8 mouse cellular contexts compared by ENCODE assay signal in genomic region chr11:24081687-24082384, GRCm38 (mm10). TPM values are rescaled to one million over a fixed set of nuclear protein-coding genes. Genes with fewer than 3 reads are reported as not detected.
DNase-seq lines count a peak whose midpoint lies in the region; ATAC-seq and TF ChIP-seq lines count a peak whose summit lies in the region.

No protein-coding gene starts in this region.

- DNase-seq in gastrocnemius, postnatal 14 days, result peak; percentile 31
- DNase-seq in gastrocnemius, postnatal 25 days, result no peak
- DNase-seq in G1E (ENCODE audit: low spot score), result no peak
- DNase-seq in embryonic facial prominence, embryonic 14.5 days (ENCODE audit: low spot score), result peak; percentile 78
- DNase-seq in liver, embryonic 13.5 days, result peak; percentile 46
- DNase-seq in spleen, adult 18-20 months, result peak; percentile 48 to 55
- DNase-seq in layer of hippocampus, adult 9-10 months (ENCODE audit: low spot score), result no peak

- peak overlapping the region; percentile 98 for H3K27ac ChIP-seq in embryonic facial prominence, embryonic 14.5 days (replicated peaks; ENCODE audit: low read depth, low read length)
- H3K27ac ChIP-seq in hindbrain, embryonic 12.5 days, result peak overlapping the region; percentile 98
- H3K27ac ChIP-seq in liver, embryonic 13.5 days, result peak overlapping the region; percentile 92

- no peak for ATAC-seq in G1E (ENCODE audit: extremely low read depth, insufficient number of reproducible peaks, low FRiP score, poor library complexity, severe bottlenecking)
- peak; percentile 8; the same call in 1 of the 2 replicates for ATAC-seq in embryonic facial prominence, embryonic 14.5 days (ENCODE audit: low read depth)
- peak; percentile 16; the same call in 1 of the 2 replicates for ATAC-seq in hindbrain, embryonic 12.5 days (ENCODE audit: low FRiP score)
- ATAC-seq in liver, embryonic 13.5 days (ENCODE audit: low read depth), result peak; percentile 21; the same call in 1 of the 2 replicates

- H3K9me3 ChIP-seq in G1E (replicated peaks), result no peaks in the 10 kb centered on the region
- no peaks in the 10 kb centered on the region for H3K9me3 ChIP-seq in embryonic facial prominence, embryonic 14.5 days (ENCODE audit: control insufficient read depth, low read length)
- no peaks in the 10 kb centered on the region for H3K9me3 ChIP-seq in hindbrain, embryonic 12.5 days (replicated peaks)
- H3K9me3 ChIP-seq in liver, embryonic 13.5 days (replicated peaks), result no peaks in the 10 kb centered on the region

- H3K4me3 ChIP-seq in G1E (ENCODE audit: low read depth, low read length), result peak overlapping the region; percentile 76
- H3K4me3 ChIP-seq in embryonic facial prominence, embryonic 14.5 days (ENCODE audit: low read depth, low read length), result peak overlapping the region; percentile 82
- peak overlapping the region; percentile 67 for H3K4me3 ChIP-seq in hindbrain, embryonic 12.5 days
- H3K4me3 ChIP-seq in liver, embryonic 13.5 days (replicated peaks), result peak overlapping the region; percentile 85

- peak overlapping the region; percentile 97 for H3K4me2 ChIP-seq in embryonic facial prominence, embryonic 14.5 days (ENCODE audit: low read depth, low read length)
- peak overlapping the region; percentile 90 for H3K4me2 ChIP-seq in hindbrain, embryonic 12.5 days (replicated peaks)
- H3K4me2 ChIP-seq in liver, embryonic 13.5 days, result peak overlapping the region; percentile 98

- H3K4me1 ChIP-seq in G1E (ENCODE audit: insufficient read depth, low read depth, low read length), result peaks cover 37% of the 10 kb centered on the region
- peaks cover 22% of the 10 kb centered on the region for H3K4me1 ChIP-seq in embryonic facial prominence, embryonic 14.5 days (ENCODE audit: control insufficient read depth, insufficient read depth, low read length)
- H3K4me1 ChIP-seq in hindbrain, embryonic 12.5 days, result peaks cover 34% of the 10 kb centered on the region
- peaks cover 67% of the 10 kb centered on the region for H3K4me1 ChIP-seq in liver, embryonic 13.5 days (replicated peaks)

- H3K9ac ChIP-seq in embryonic facial prominence, embryonic 14.5 days (ENCODE audit: low read depth, low read length), result peak overlapping the region; percentile 95
- H3K9ac ChIP-seq in hindbrain, embryonic 12.5 days, result peak overlapping the region; percentile 97
- peak overlapping the region; percentile 90 for H3K9ac ChIP-seq in liver, embryonic 13.5 days

- intact Hi-C loops in gastrocnemius, postnatal 14 days (cut with DNase I; ENCODE audit: low total_unique reads), result no loop called here

- 0% methylated on average over 43 of the region's 43 CpGs for WGBS in embryonic facial prominence, embryonic 14.5 days
- under 1% methylated on average over 43 of the region's 43 CpGs for WGBS in hindbrain, embryonic 12.5 days
- WGBS in liver, embryonic 13.5 days (ENCODE audit: insufficient replicate concordance), result under 1% methylated on average over 43 of the region's 43 CpGs

- no peaks in the 10 kb centered on the region; the same call in 1 of the 2 replicates for H3K27me3 ChIP-seq in G1E (ENCODE audit: insufficient read depth, low read length)
- no peaks in the 10 kb centered on the region for H3K27me3 ChIP-seq in embryonic facial prominence, embryonic 14.5 days (replicated peaks; ENCODE audit: control insufficient read depth, insufficient read depth, low read length)
- no peaks in the 10 kb centered on the region for H3K27me3 ChIP-seq in hindbrain, embryonic 12.5 days
- H3K27me3 ChIP-seq in liver, embryonic 13.5 days, result no peaks in the 10 kb centered on the region

- no peak for TF ChIP-seq CTCF in G1E (IDR thresholded peaks at IDR 0.05; ENCODE audit: low read depth, low read length)

- peaks cover 46% of the 10 kb centered on the region for H3K36me3 ChIP-seq in G1E (replicated peaks)
- H3K36me3 ChIP-seq in embryonic facial prominence, embryonic 14.5 days (ENCODE audit: control insufficient read depth, insufficient read depth, low read length), result peaks cover 18% of the 10 kb centered on the region
- peaks cover 16% of the 10 kb centered on the region for H3K36me3 ChIP-seq in hindbrain, embryonic 12.5 days
- H3K36me3 ChIP-seq in liver, embryonic 13.5 days, result peaks cover 25% of the 10 kb centered on the region

RNA-seq across cellular contexts. Expression of gene Bcl11a, which starts 4.0 kb away (rescaled TPM):
- total RNA-seq in gastrocnemius, postnatal 14 days (2021), result under 1 TPM; 0.04 to 0.18 TPM
- total RNA-seq in gastrocnemius, postnatal 25 days (2021), result under 1 TPM in 1 of 2 experiments, not detected in 1; 0.05 TPM
- total RNA-seq in G1E (2014; fragmentation: Nextera tagmentation), result 93.2 and 102 TPM in 2 replicates
- total RNA-seq in G1E (2017), result 20.6 and 25.4 TPM in 2 replicates
- polyA plus RNA-seq in G1E (2012), result 53.5 and 54.9 TPM in 2 replicates
- polyA plus RNA-seq in embryonic facial prominence, embryonic 14.5 days (2014; fragmentation: Nextera tagmentation; extraction: Ambion mirVana), result 26.4 and 30.1 TPM in 2 replicates
- polyA plus RNA-seq in hindbrain, embryonic 12.5 days (2016; fragmentation: Nextera tagmentation; extraction: Ambion mirVana), result 89.1 and 94.8 TPM in 2 replicates
- 37.9 and 45.0 TPM in 2 replicates for polyA plus RNA-seq in liver, embryonic 13.5 days (2015; fragmentation: Nextera tagmentation; extraction: Ambion mirVana)

RNA-seq across cellular contexts. Expression of gene A830031A19Rik, which starts 7.0 kb away (rescaled TPM):
- total RNA-seq in gastrocnemius, postnatal 14 days (2021), result not detected
- not detected for total RNA-seq in gastrocnemius, postnatal 25 days (2021)
- total RNA-seq in G1E (2014; fragmentation: Nextera tagmentation) (not detected in 2 replicates), G1E (2017) (0.16 TPM in 1 of 2 replicates, not detected in the other)
- not detected in 2 replicates for polyA plus RNA-seq in G1E (2012)
- polyA plus RNA-seq in embryonic facial prominence, embryonic 14.5 days (2014; fragmentation: Nextera tagmentation; extraction: Ambion mirVana), result not detected in 2 replicates
- not detected in 2 replicates for polyA plus RNA-seq in hindbrain, embryonic 12.5 days (2016; fragmentation: Nextera tagmentation; extraction: Ambion mirVana)
- not detected in 2 replicates for polyA plus RNA-seq in liver, embryonic 13.5 days (2015; fragmentation: Nextera tagmentation; extraction: Ambion mirVana)

Comparison
In these comparisons a context has a peak if more than half of its experiments do, and no peak if none do; other contexts are left out.
1. DNase-seq: peak in gastrocnemius, postnatal 14 days (single experiment), embryonic facial prominence, embryonic 14.5 days (single experiment), liver, embryonic 13.5 days (single experiment) and spleen, adult 18-20 months (2 of 2); none in gastrocnemius, postnatal 25 days (single experiment), G1E (single experiment) and layer of hippocampus, adult 9-10 months (single experiment).
2. Peak in every context shown above with its lines, with median percentiles within 50 percentile points of each other: H3K4me3 ChIP-seq, H3K27ac ChIP-seq, H3K4me2 ChIP-seq and H3K9ac ChIP-seq.